Mouse (Mus musculus) forebrain, embryonic 11.5 days (tissue): ENCODE data around the gene Lnpep. TPM values are rescaled to one million over a fixed set of nuclear protein-coding genes. Genes with fewer than 3 reads are reported as not detected.

ENCODE experiments used
- ATAC-seq: fragments of 200-750 bp; cut with Nextera tagmentation; replicated peaks from 2 replicates; pipeline ENCODE4 v1.8.0; 2017; ENCODE audit warnings: moderate TSS enrichment; ENCODE audit not compliant: low FRiP score
- DNase-seq: peaks from one replicate; pipeline ENCODE4 v3.0.0-alpha.2; 2017; ENCODE audit warnings: low spot score
- H3K27ac ChIP-seq: fragments of 300-500 bp; sonication (generic); 2 replicates; pipeline ENCODE4 v1.5.1; 2014; ENCODE audit warnings: low read depth, low read length
- H3K27me3 ChIP-seq: fragments of 300-500 bp; sonication (generic); 2 replicates; pipeline ENCODE4 v1.6.1; 2014; ENCODE audit warnings: mild to moderate bottlenecking, low read length, mixed read lengths; ENCODE audit not compliant: control insufficient read depth, insufficient read depth
- H3K36me3 ChIP-seq: fragments of 300-500 bp; sonication (generic); 2 replicates; pipeline ENCODE4 v1.6.1; 2014; ENCODE audit warnings: mild to moderate bottlenecking, low read length, moderate library complexity, mixed read lengths; ENCODE audit not compliant: control insufficient read depth, insufficient read depth
- H3K4me1 ChIP-seq: fragments of 300-500 bp; sonication (generic); replicated peaks from 2 replicates; pipeline ENCODE4 v1.6.1; 2014; ENCODE audit warnings: low read length, mixed read lengths; ENCODE audit not compliant: control insufficient read depth, insufficient read depth
- H3K4me2 ChIP-seq: fragments of 300-500 bp; sonication (generic); 2 replicates; pipeline ENCODE4 v1.6.1; 2014; ENCODE audit warnings: low read depth, mild to moderate bottlenecking, low read length, moderate library complexity, mixed read lengths; ENCODE audit not compliant: severe bottlenecking
- H3K4me3 ChIP-seq: fragments of 300-500 bp; sonication (generic); 2 replicates; pipeline ENCODE4 v1.5.1; 2014; ENCODE audit warnings: low read depth, low read length
- H3K9ac ChIP-seq: fragments of 300-500 bp; sonication (generic); 2 replicates; pipeline ENCODE4 v1.6.1; 2014; ENCODE audit warnings: low read length
- H3K9me3 ChIP-seq: fragments of 300-500 bp; sonication (generic); 2 replicates; pipeline ENCODE4 v1.6.1; 2016; ENCODE audit warnings: low read length, mixed read lengths; ENCODE audit not compliant: control insufficient read depth
- WGBS: fragments of 180-500 bp; shearing (Covaris S2); extraction: QIAGEN DNeasy Blood & Tissue Kit; methylation state at CpG from one replicate; pipeline ENCODE4 v1.1.7; 2014; 5-methylcytosine and 5-hydroxymethylcytosine counted together
- polyA plus RNA-seq: library from polyadenylated mRNA; unstranded; fragments of >200 nt; fragmentation: Nextera tagmentation; extraction: Ambion mirVana; gene quantifications from 2 replicates; pipeline ENCODE4 v1.2.1, GENCODE M21; 2014

Gene Lnpep
- polyA plus RNA-seq, 1 experiment from 2014 or later = 8.5 TPM

DNA sequence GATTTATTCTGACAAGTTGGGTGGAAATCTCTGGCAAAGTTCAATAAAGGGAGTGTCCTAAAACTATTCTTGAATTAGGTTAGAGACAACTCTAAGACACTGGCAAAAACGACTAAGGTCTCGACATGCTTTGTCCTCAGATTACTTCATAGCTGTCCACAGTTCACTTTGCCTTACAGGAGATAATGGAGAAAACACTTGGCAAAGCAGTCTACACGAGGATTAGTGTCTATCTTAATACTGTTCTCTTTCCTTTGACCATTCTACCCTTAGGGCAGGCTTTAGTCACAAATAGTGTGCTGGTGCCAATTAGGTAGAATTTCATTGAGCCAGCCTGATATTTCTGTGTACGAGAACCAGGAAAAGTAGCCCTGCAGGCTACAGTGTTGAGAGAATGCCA is 22.5 kb downstream of the Lnpep start:
- WGBS = 46% methylated on average over 4 of the region's 4 CpGs
- DNase-seq = no peak
- H3K36me3 ChIP-seq = no peaks in the 10 kb centered on the region
- no peaks in the 10 kb centered on the region for H3K9me3 ChIP-seq
- H3K27me3 ChIP-seq = no peaks in the 10 kb centered on the region
- no peak overlapping the region for H3K4me3 ChIP-seq
- H3K4me1 ChIP-seq = 0 out of 2 replicates have a peak, but pooled peaks cover 2% of the 10 kb centered on the region
- no peak overlapping the region for H3K4me2 ChIP-seq
- no peak overlapping the region for H3K9ac ChIP-seq
- ATAC-seq = no peak
- H3K27ac ChIP-seq = no peak overlapping the region

DNA sequence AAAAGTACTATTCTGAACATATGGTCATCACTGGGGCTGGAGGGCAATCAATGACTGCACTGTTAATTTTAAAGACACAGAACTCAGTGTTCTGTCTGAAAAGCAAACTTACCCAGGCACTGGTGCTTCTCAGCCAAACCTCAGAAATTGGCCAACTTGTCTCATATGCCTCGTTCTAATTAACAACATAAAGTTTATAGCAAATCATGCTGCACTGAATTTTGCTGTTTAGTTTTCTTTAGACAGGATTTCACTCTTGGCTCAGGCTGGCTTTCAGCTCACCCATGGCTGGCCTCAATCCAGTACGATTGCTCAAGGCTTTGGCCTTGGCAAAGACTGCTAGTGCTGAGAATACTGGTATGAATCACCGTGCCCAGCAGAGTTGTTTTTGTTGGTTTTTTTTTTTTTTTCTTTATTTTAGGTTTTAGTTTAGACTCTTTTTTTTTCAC is 24.0 kb downstream of the Lnpep start:
- no peak overlapping the region for H3K4me2 ChIP-seq
- no peak for ATAC-seq
- no peak overlapping the region for H3K4me3 ChIP-seq
- no peak overlapping the region for H3K9ac ChIP-seq
- no peaks in the 10 kb centered on the region for H3K9me3 ChIP-seq
- 91% methylated on average over 3 of the region's 3 CpGs for WGBS
- H3K36me3 ChIP-seq = no peaks in the 10 kb centered on the region
- 0 out of 2 replicates have a peak, but pooled peaks cover 2% of the 10 kb centered on the region for H3K4me1 ChIP-seq
- no peaks in the 10 kb centered on the region for H3K27me3 ChIP-seq
- no peak overlapping the region for H3K27ac ChIP-seq
- no peak for DNase-seq

GRCm38 (mm10) chr17:17600001-17600400 is 24.8 kb downstream of the Lnpep start:
- WGBS = 82% methylated on average over 1 of the region's 1 CpGs
- Histone ChIP-seq H3K27ac (no peak overlapping the region), H3K4me1 (0 out of 2 replicates have a peak, but pooled peaks cover 2% of the 10 kb centered on the region), H3K27me3 (no peaks in the 10 kb centered on the region), H3K9me3 (no peaks in the 10 kb centered on the region), H3K36me3 (no peaks in the 10 kb centered on the region), H3K4me2 (no peak overlapping the region), H3K9ac (no peak overlapping the region), H3K4me3 (no peak overlapping the region)
- ATAC-seq (no peak), DNase-seq (no peak)

- ATAC-seq = no peak
- H3K4me3 ChIP-seq = no peak overlapping the region
- H3K9me3 ChIP-seq = no peaks in the 10 kb centered on the region
- no peaks in the 10 kb centered on the region for H3K27me3 ChIP-seq
- DNase-seq = no peak
- H3K27ac ChIP-seq = no peak overlapping the region
- H3K4me2 ChIP-seq = no peak overlapping the region
- no peak overlapping the region for H3K9ac ChIP-seq
- no peaks in the 10 kb centered on the region for H3K36me3 ChIP-seq
- WGBS = 89% methylated on average over 2 of the region's 2 CpGs
- 0 out of 2 replicates have a peak, but pooled peaks cover 2% of the 10 kb centered on the region for H3K4me1 ChIP-seq
Measured at GRCm38 (mm10) chr17:17598355-17598754, 26.5 kb downstream of the Lnpep start.

GRCm38 (mm10) chr17:17592926-17593325 is 31.9 kb downstream of the Lnpep start:
- H3K9ac ChIP-seq = no peak overlapping the region
- H3K4me1 ChIP-seq = no peaks in the 10 kb centered on the region
- H3K27ac ChIP-seq = no peak overlapping the region
- H3K27me3 ChIP-seq = no peaks in the 10 kb centered on the region
- ATAC-seq (no peak), DNase-seq (no peak)
- H3K36me3 ChIP-seq = no peaks in the 10 kb centered on the region
- H3K4me3 ChIP-seq = no peak overlapping the region
- H3K9me3 ChIP-seq = no peaks in the 10 kb centered on the region
- H3K4me2 ChIP-seq = no peak overlapping the region
- 92% methylated on average over 1 of the region's 1 CpGs for WGBS

DNA sequence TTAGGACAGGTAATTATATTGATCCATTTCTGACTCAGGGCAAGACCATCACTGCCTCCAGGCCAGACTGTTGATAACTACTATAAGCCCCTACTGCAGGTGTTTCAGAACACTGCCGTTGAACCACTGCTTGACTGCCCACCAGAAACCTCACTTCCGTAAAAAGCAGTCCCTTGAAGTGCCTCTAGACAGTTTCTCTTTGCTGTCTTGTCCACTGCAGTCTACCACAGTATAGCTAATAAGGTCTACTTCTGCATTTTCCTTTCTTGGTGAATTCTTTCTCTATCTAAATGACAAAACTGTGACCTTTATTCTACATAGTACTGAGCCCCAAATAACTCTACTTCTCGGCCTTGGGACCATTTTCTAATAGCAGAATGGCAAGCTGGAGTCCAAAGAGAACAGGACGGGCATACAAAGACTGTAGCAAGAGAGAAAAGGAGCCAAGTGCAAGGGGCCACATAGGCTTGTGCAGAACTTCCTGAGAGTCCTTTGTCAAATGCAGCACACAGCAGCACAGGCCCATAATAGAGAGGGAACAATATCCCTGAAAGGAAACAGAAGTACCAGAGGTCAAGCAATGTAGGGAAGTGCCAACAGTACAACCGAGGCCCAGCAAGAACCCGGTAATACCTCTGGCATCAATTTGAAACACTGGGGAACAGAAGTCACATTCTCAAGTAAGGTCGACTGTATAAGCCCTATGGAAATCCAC is 37.4 kb downstream of the Lnpep start:
- no peak overlapping the region for H3K4me2 ChIP-seq
- 80% methylated on average over 7 of the region's 7 CpGs for WGBS
- H3K9me3 ChIP-seq = no peaks in the 10 kb centered on the region
- no peak overlapping the region for H3K4me3 ChIP-seq
- ATAC-seq (no peak), DNase-seq (no peak)
- no peaks in the 10 kb centered on the region for H3K4me1 ChIP-seq
- no peak overlapping the region for H3K27ac ChIP-seq
- no peak overlapping the region for H3K9ac ChIP-seq
- no peaks in the 10 kb centered on the region for H3K27me3 ChIP-seq
- no peaks in the 10 kb centered on the region for H3K36me3 ChIP-seq

DNA sequence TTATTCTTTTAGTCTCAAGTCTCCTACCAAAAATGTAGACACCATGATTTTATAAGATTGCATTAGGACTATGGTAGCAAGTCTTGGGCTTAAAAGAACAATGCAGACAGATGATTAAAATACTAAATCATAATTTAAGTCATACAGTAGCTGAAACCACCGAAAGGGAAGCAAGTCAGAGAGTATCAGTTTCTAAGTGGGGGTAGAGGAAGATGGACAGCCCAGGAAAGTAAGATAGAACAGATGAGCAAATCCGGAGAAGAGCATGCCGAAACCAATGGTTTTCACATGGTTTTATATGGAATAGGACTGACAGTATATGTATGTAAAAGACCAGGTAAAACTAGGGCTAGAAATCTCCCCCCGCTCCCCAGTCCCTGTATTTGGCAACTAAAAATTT is 39.7 kb downstream of the Lnpep start:
- Histone ChIP-seq H3K4me2 (no peak overlapping the region), H3K4me1 (no peaks in the 10 kb centered on the region), H3K9ac (no peak overlapping the region), H3K27me3 (no peaks in the 10 kb centered on the region), H3K36me3 (no peaks in the 10 kb centered on the region), H3K9me3 (no peaks in the 10 kb centered on the region), H3K4me3 (no peak overlapping the region), H3K27ac (no peak overlapping the region)
- no peak for ATAC-seq
- WGBS = 93% methylated on average over 4 of the region's 4 CpGs
- no peak for DNase-seq

GRCm38 (mm10) chr17:17583896-17584295 is 41.0 kb downstream of the Lnpep start:
- H3K27me3 ChIP-seq = no peaks in the 10 kb centered on the region
- no peak overlapping the region for H3K4me3 ChIP-seq
- no peak overlapping the region for H3K9ac ChIP-seq
- ATAC-seq (no peak), DNase-seq (no peak)
- H3K27ac ChIP-seq = no peak overlapping the region
- no peaks in the 10 kb centered on the region for H3K36me3 ChIP-seq
- no peak overlapping the region for H3K4me2 ChIP-seq
- WGBS = 50% methylated on average over 2 of the region's 2 CpGs
- no peaks in the 10 kb centered on the region for H3K4me1 ChIP-seq
- no peaks in the 10 kb centered on the region for H3K9me3 ChIP-seq

- no peak overlapping the region for H3K27ac ChIP-seq
- H3K4me1 ChIP-seq = no peaks in the 10 kb centered on the region
- no peak for DNase-seq
- no peaks in the 10 kb centered on the region for H3K9me3 ChIP-seq
- no peaks in the 10 kb centered on the region for H3K36me3 ChIP-seq
- H3K4me3 ChIP-seq = no peak overlapping the region
- whole genome bisulfite sequencing = 94% methylated on average over 3 of the region's 3 CpGs
- no peak for ATAC-seq
- no peak overlapping the region for H3K4me2 ChIP-seq
- no peaks in the 10 kb centered on the region for H3K27me3 ChIP-seq
- no peak overlapping the region for H3K9ac ChIP-seq
Measured at GRCm38 (mm10) chr17:17581234-17581633, 43.6 kb downstream of the Lnpep start.
